Mouse (Mus musculus) E14TG2a.4 (cell line): ENCODE measurements around the gene Csnk1g1.

Experiments
- CTCF ChIP-seq: conservative IDR thresholded peaks from 2 replicates; pipeline ENCODE4 v1.5.1; 2014; ENCODE audit warnings: low read length
- NANOG ChIP-seq: IDR thresholded peaks from 2 replicates; pipeline ENCODE4 v1.6.1; 2014; ENCODE audit warnings: borderline replicate concordance, low read length, mixed read lengths

DNA sequence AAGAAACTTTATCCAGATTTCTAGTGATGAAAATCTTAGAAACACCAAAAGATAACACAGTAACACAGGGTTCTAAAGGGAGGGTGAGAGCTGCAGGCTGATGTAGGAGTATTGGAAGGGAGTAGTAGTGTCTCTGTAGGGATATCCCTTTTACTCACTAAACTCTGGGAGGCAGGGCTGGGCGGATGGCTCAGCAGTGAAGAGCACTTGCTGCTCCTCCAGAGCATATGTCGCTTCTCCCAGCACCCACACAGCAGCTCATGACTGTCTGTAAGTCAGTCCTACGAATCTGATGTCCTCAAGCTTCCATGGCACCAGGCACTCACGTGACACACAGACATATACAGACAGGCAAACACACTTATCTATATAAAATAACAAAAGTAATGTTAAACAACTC is 129.4 kb downstream of the Csnk1g1 start:
- TF ChIP-seq CTCF (no peak), NANOG (no peak)
